Mouse (Mus musculus) heart, adult 2 months (tissue): ENCODE results near the gene Pex11b. TPM values are rescaled to one million over a fixed set of nuclear protein-coding genes. Genes with fewer than 3 reads are reported as not detected.

Experiments
- DNase-seq, 2 experiments: peaks; one replicate each; pipeline ENCODE4 v3.0.0; 2021
- H3K27ac ChIP-seq: fragments of 200-600 bp; 2 replicates; pipeline ENCODE4 v1.8.1; 2022
- H3K27me3 ChIP-seq: fragments of 200-500 bp; 2 replicates; pipeline ENCODE4 v1.6.1; 2012; ENCODE audit warnings: mild to moderate bottlenecking, low read length, inconsistent platforms, mixed read lengths; ENCODE audit not compliant: control insufficient read depth, insufficient read depth
- H3K36me3 ChIP-seq: fragments of 200-500 bp; 2 replicates; pipeline ENCODE4 v1.6.1; 2012; ENCODE audit warnings: low read length, inconsistent platforms; ENCODE audit not compliant: control insufficient read depth, insufficient read depth
- H3K4me1 ChIP-seq: fragments of 200-500 bp; 2 replicates; pipeline ENCODE4 v1.6.1; 2011; ENCODE audit warnings: low read length; ENCODE audit not compliant: control insufficient read depth, insufficient read depth
- H3K4me3 ChIP-seq: fragments of 200-600 bp; 2 replicates; pipeline ENCODE4 v1.8.1; 2022
- H3K79me2 ChIP-seq: fragments of 200-500 bp; replicated peaks from 2 replicates; pipeline ENCODE4 v1.6.1; 2012; ENCODE audit warnings: mild to moderate bottlenecking, inconsistent platforms, low read length, moderate library complexity, mixed read lengths; ENCODE audit not compliant: control insufficient read depth, insufficient read depth
- H3K9ac ChIP-seq: fragments of 200-500 bp; 2 replicates; pipeline ENCODE4 v1.6.1; 2012; ENCODE audit warnings: low read depth, mild to moderate bottlenecking, control low read depth, inconsistent platforms, low read length, mixed read lengths
- CTCF ChIP-seq: fragments of 200-600 bp; IDR thresholded peaks from 2 replicates; pipeline ENCODE4 v1.8.1; 2022; ENCODE audit warnings: antibody characterized with exemption, mild to moderate bottlenecking, moderate library complexity
- EP300 ChIP-seq: fragments of 200-500 bp; IDR thresholded peaks from 2 replicates; pipeline ENCODE4 v1.6.1; 2011; ENCODE audit warnings: low read depth, low read length, control low read depth; ENCODE audit not compliant: insufficient read depth
- POLR2A ChIP-seq: fragments of 200-500 bp; IDR thresholded peaks from 2 replicates; pipeline ENCODE4 v1.6.1; 2011; ENCODE audit warnings: mild to moderate bottlenecking, low read depth, low read length, control low read depth; ENCODE audit not compliant: insufficient read depth
- WGBS: fragments of 180-500 bp; shearing (Covaris S2); methylation state at CpG from one replicate; pipeline ENCODE4 v1.1.7; 2018; 5-methylcytosine and 5-hydroxymethylcytosine counted together
- intact Hi-C: fragments of 180-260 bp; cut with DNase I; formaldehyde crosslinking; loops from one replicate; pipeline ENCODE4 v1.15.1; 2025
- polyA plus RNA-seq: library from polyadenylated mRNA; depleted of rRNA; stranded (reverse); fragments of >200 nt; gene quantifications from 2 replicates; pipeline ENCODE4 v1.2.3, GENCODE M21; 2012
- total RNA-seq, 2 experiments: library from RNA; stranded (reverse); gene quantifications; 2 replicates each; pipeline ENCODE4 v1.2.3; 2021

The Pex11b gene
- total and polyA plus RNA-seq, 3 experiments, result 32.2 to 41.3 (median 36.4) TPM

DNA sequence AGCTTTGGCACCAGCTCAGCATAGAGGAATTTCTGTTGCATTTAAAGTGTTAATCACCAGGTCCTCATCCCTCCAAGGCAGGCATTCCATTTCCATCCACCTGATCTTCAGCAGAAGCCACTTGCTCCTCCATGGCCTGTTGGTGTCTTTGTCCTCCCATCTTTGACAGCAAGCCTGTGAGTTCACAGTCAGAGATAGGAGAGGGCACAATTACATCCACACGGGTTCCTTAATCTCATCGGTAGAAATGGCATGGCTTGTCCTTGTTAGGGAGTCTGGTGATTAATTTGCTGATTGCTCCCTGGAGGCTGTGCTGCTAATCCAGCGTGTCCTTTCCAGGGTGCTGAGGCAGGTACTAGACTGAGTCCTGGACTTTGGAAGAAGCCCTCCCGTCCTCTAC is 38.3 kb downstream of the Pex11b start:
- no peak overlapping the region for H3K9ac ChIP-seq
- TF ChIP-seq CTCF (no peak), EP300 (no peak), POLR2A (no peak)

DNA sequence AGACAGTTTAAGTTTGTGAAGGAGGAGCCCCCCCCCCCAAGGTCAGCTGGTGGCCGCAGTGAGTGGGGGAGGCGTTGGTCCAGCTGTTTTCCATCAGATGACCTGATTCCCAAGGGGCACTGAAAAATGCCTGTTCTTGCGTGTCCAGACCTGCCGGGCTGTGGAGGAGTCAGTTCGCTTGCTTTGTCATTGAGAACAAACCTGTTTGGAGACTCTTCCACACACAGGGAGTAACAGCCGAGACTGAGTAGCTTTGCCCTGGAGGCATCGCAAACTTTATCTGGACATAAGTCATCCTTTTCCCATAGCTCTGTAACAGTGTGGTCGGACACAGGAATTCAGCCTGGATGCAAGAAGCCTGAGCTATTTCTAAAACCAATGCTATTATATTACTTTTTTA is 39.3 kb downstream of the Pex11b start:
- H3K4me1 ChIP-seq, result peaks cover 1% of the 10 kb centered on the region; the same call in 1 of the 2 replicates
- intact Hi-C loops, result no loop called here
- no peak for DNase-seq
- no peaks in the 10 kb centered on the region for H3K79me2 ChIP-seq
- no peak overlapping the region for H3K9ac ChIP-seq
- H3K27ac ChIP-seq, result no peak overlapping the region
- no peaks in the 10 kb centered on the region for H3K36me3 ChIP-seq
- no peak for TF ChIP-seq EP300
- TF ChIP-seq CTCF, result no peak
- TF ChIP-seq POLR2A, result no peak
- no peaks in the 10 kb centered on the region for H3K27me3 ChIP-seq
- H3K4me3 ChIP-seq, result no peak overlapping the region
- WGBS, result 62% methylated on average over 8 of the region's 8 CpGs

More for the DNA sequence above, 38.3 kb downstream of the Pex11b start:
- Histone ChIP-seq H3K27me3 (no peaks in the 10 kb centered on the region), H3K4me1 (peaks cover 1% of the 10 kb centered on the region; the same call in 1 of the 2 replicates), H3K4me3 (no peak overlapping the region), H3K79me2 (no peaks in the 10 kb centered on the region), H3K27ac (no peak overlapping the region), H3K36me3 (no peaks in the 10 kb centered on the region)
- 77% methylated on average over 4 of the region's 4 CpGs for WGBS
- intact Hi-C loops, result no loop called here
- DNase-seq, result no peak

DNA sequence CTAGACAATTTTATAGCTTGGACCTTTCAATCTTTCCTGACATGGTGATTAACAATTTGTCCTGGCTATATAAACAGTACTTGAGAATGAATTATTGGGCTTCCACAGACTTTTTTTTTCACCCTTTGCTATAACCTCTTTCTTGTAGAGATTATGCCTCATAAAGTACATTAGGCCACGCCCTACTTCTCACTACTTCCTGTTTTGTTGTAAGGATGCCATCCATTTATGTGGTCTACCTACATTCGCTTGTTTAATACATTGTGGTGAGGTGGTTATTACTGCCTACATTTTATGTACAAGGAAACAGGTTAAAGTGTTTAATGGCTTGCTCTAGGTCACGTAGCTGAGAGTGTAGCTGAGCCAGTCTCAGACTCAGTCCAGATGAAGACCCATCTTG is 40.0 kb downstream of the Pex11b start:
- intact Hi-C loops, result no loop called here
- H3K4me3 ChIP-seq, result no peak overlapping the region
- H3K27me3 ChIP-seq, result no peaks in the 10 kb centered on the region
- no peaks in the 10 kb centered on the region for H3K79me2 ChIP-seq
- no peaks in the 10 kb centered on the region for H3K36me3 ChIP-seq
- H3K4me1 ChIP-seq, result no peaks in the 10 kb centered on the region
- 86% methylated on average over 3 of the region's 3 CpGs for WGBS
- H3K27ac ChIP-seq, result no peak overlapping the region
- no peak for DNase-seq
- TF ChIP-seq CTCF, result no peak
- no peak for TF ChIP-seq EP300
- TF ChIP-seq POLR2A, result no peak
- no peak overlapping the region for H3K9ac ChIP-seq

DNA sequence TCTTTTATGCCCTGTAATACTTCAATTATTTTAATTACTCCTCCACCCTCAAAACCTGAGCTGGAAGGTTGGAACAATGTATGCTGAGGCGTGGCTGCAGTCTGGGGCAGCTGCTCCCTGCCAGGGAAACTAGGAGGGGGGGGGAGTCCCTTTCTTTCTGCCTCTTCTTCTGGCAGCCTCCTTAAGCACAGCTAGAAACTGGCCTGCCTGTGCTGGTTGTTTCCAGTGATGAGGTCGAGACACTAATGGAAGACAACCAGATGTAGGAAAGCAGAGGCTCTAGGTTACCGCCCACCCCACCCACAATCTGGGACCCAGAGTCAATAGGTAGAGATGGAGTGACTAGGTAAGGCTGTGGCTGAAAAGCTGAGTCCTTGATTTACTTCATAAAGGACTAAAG is 40.5 kb downstream of the Pex11b start:
- Histone ChIP-seq H3K9ac (no peak overlapping the region), H3K4me3 (no peak overlapping the region), H3K79me2 (no peaks in the 10 kb centered on the region), H3K27ac (no peak overlapping the region), H3K27me3 (no peaks in the 10 kb centered on the region), H3K4me1 (no peaks in the 10 kb centered on the region), H3K36me3 (no peaks in the 10 kb centered on the region)
- intact Hi-C loops, result no loop called here
- no peak for DNase-seq
- TF ChIP-seq CTCF (no peak), EP300 (no peak), POLR2A (no peak)
- WGBS, result 67% methylated on average over 3 of the region's 3 CpGs

GRCm38 (mm10) chr3:96678456-96678855 is 43.3 kb downstream of the Pex11b start:
- H3K27ac ChIP-seq, result no peak overlapping the region
- no peaks in the 10 kb centered on the region for H3K79me2 ChIP-seq
- no peaks in the 10 kb centered on the region for H3K4me1 ChIP-seq
- no peak for DNase-seq
- no peaks in the 10 kb centered on the region for H3K36me3 ChIP-seq
- H3K27me3 ChIP-seq, result no peaks in the 10 kb centered on the region
- intact Hi-C loops, result no loop called here
- TF ChIP-seq EP300 (no peak), CTCF (no peak), POLR2A (no peak)
- no peak overlapping the region for H3K4me3 ChIP-seq
- no peak overlapping the region for H3K9ac ChIP-seq
- WGBS, result 70% methylated on average over 7 of the region's 7 CpGs

- H3K27ac ChIP-seq, result no peak overlapping the region
- H3K27me3 ChIP-seq, result no peaks in the 10 kb centered on the region
- no peak overlapping the region for H3K9ac ChIP-seq
- H3K4me3 ChIP-seq, result no peak overlapping the region
- no peaks in the 10 kb centered on the region for H3K79me2 ChIP-seq
- WGBS, result 29% methylated on average over 5 of the region's 5 CpGs
- DNase-seq, result no peak
- intact Hi-C loops, result no loop called here
- TF ChIP-seq POLR2A (no peak), EP300 (no peak), CTCF (no peak)
- H3K36me3 ChIP-seq, result no peaks in the 10 kb centered on the region
- no peaks in the 10 kb centered on the region for H3K4me1 ChIP-seq
Observed at GRCm38 (mm10) chr3:96679159-96679674, 44.0 kb downstream of the Pex11b start.
